Mouse (Mus musculus): ENCODE measurements at regions not wholly inside any gene's neighbourhood (a gene's known extent, or its start where the extent isn't known, plus 50 kb on each side); places are given as distances from the start of the nearest gene placed in this dataset.

DNA sequence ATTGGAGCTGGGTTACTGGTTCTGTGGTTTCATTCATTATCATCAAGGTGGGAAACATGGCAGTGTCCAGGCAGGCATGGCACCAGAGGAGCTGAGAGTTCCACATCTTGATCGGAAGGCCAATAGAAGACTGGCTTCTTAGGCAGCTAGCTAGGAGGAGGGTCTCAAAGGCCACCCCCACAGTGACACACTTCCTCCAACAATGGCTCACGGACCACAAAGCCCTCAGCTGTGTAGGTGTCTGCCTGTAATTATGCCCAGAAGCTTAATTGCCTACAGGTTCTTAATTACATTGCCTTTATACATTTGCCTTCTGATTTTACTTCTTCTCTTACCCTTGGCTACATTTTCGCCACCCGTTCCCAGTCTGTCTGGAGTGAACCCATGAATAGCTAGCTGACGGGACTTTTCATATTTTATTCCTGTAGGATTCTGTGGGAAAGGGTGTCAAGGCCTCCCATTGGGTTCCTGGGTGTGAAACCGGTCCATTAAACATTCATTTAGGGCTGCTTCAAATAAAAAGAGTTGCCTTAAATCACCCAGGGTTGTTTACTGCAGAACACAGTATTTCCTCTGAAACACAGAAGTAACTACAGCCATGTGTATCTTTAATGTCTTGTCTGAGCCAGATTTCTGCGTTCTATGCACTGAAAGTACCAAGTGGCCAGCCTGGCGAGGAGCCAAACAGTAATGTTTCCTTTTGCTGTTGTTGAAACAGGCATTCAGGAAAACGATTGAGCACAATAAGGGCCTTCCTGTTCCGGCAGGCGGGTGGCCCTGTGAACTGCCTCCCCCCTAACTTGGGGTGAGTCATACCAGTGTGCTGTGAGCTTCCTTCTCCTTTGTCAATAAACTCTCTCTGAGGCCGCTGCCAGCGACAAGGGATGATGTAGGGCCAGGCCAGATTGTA, 82.4 kb upstream of the Gm9747 start:
- TF ChIP-seq CTCF (IDR thresholded peaks at IDR 0.05; ENCODE audit: control insufficient read depth, insufficient read depth, insufficient read length) = no peak
- no peak for TF ChIP-seq MYOG (IDR thresholded peaks at IDR 0.05; ENCODE audit: control insufficient read depth, extremely low read depth, insufficient read length)
- TF ChIP-seq CEBPB (IDR thresholded peaks at IDR 0.05; ENCODE audit: low read depth) = no peak
- TF ChIP-seq MAX (IDR thresholded peaks at IDR 0.05) = no peak
- TF ChIP-seq USF1 (IDR thresholded peaks at IDR 0.05; ENCODE audit: low read depth) = no peak
- TF ChIP-seq MYOD1 (IDR thresholded peaks at IDR 0.05; ENCODE audit: control insufficient read depth, insufficient read length, low read depth) = no peak
